Mouse (Mus musculus): ENCODE measurements around the gene Nlrp5. TPM values are rescaled to one million over a fixed set of nuclear protein-coding genes. Genes with fewer than 3 reads are reported as not detected.
"Not testable (repeated sequence)": the region's sequence is repeated elsewhere in the genome, so short reads cannot be mapped to it uniquely, and the experiment has no call there.

The Nlrp5 gene
- not detected in 2 replicates for polyA plus RNA-seq (2015; fragmentation: Nextera tagmentation; extraction: Ambion mirVana)

DNA sequence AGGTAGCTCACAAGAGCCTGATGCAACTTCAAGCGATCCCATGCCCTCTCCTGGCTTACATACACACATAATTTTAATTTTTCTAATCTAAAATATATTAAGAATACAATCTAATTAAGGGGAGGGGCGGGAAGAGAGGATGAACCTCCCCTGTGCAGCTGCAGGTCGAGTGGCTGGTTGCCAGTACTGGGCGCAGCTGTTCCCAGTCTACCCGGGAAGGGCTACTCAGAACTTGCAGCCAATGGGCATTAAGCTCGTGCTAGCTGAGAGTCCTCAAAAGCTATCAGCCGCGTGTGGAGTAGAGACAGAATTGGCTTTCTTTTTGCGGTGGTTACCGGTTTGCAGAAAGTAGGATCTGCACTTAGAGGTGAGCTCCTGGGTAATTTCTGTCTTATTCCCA, at the start of gene Nlrp5:
Nlrp5 (plus strand) TSS at position 301 of the 400 bp plus-strand sequence.
- no peaks in the 10 kb centered on the region for H3K4me1 ChIP-seq (ENCODE audit: control insufficient read depth, insufficient read depth, low read length)
- peaks cover 10% of the 10 kb centered on the region for H3K9me3 ChIP-seq (replicated peaks; ENCODE audit: control insufficient read depth, low read length)
- no peaks in the 10 kb centered on the region for H3K36me3 ChIP-seq (ENCODE audit: control insufficient read depth, insufficient read depth, low read length)
- no peak within 1 kb of the TSS for H3K4me2 ChIP-seq (ENCODE audit: low read depth, low read length)
- no peak for ATAC-seq (ENCODE audit: insufficient read depth, low FRiP score)
- H3K9ac ChIP-seq (ENCODE audit: low read length) = no peak within 1 kb of the TSS
- WGBS = 68% methylated on average over 10 of the region's 10 CpGs
- no peaks in the 10 kb centered on the region for H3K27me3 ChIP-seq (ENCODE audit: control insufficient read depth, insufficient read depth, low read length)
- no peak within 1 kb of the TSS for H3K27ac ChIP-seq (ENCODE audit: low read length)
- H3K4me3 ChIP-seq (replicated peaks; ENCODE audit: low read length) = no peak within 1 kb of the TSS

DNA sequence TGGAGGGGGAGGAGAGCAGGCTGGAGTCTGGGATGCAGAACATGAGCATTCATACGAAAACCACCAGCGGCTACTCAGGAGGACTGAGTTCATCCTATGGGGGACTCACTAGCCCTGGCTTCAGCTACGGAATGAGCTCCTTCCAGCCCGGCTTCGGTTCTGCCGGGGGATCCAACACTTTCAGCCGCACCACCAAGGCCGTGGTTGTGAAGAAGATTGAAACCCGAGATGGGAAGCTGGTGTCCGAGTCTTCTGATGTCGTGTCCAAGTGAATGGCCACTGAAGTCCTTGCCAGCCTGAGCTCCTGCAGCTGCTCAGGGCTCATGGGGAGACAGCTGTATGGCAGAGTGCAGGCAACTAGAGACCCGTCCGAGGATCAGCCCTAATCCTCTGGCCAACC, 27.4 kb upstream of the Nlrp5 start:
- H3K27ac ChIP-seq (ENCODE audit: low read length); H3K27me3 ChIP-seq (ENCODE audit: control insufficient read depth, insufficient read depth, low read length); H3K36me3 ChIP-seq (ENCODE audit: control insufficient read depth, insufficient read depth, low read length); H3K4me3 ChIP-seq (replicated peaks; ENCODE audit: low read length); ATAC-seq (ENCODE audit: insufficient read depth, low FRiP score); H3K9ac ChIP-seq (ENCODE audit: low read length); H3K4me2 ChIP-seq (ENCODE audit: low read depth, low read length); H3K4me1 ChIP-seq (ENCODE audit: control insufficient read depth, insufficient read depth, low read length): not testable (repeated sequence)
- peaks cover 10% of the 10 kb centered on the region; the same call in 1 of the 2 replicates for H3K9me3 ChIP-seq (replicated peaks; ENCODE audit: control insufficient read depth, low read length)
- 92% methylated on average over 13 of the region's 13 CpGs for WGBS

DNA sequence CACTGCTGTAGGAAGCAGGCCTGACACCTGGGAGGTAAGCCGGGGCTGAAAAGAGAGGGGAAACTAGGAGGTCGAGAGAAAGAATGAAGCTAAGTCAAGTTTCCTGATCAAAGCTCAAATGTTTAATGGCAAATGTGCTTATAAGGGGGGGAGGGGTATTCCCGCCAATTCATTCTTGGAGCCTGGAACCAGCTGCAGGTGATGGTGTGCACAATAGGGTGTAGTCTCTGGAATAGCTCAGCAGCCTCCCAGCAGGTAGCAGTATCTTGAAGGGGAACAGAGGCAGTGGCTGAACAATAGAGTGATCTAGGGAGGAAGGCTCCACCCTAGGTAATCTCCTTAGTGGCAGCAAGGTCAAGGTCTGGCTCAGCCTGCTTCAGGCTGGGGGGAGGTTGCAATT, 84.5 kb downstream of the Nlrp5 start:
- not testable (repeated sequence) for H3K9ac ChIP-seq (ENCODE audit: low read length); H3K4me3 ChIP-seq (replicated peaks; ENCODE audit: low read length); H3K27me3 ChIP-seq (ENCODE audit: control insufficient read depth, insufficient read depth, low read length); H3K4me2 ChIP-seq (ENCODE audit: low read depth, low read length); H3K4me1 ChIP-seq (ENCODE audit: control insufficient read depth, insufficient read depth, low read length); H3K9me3 ChIP-seq (replicated peaks; ENCODE audit: control insufficient read depth, low read length); H3K36me3 ChIP-seq (ENCODE audit: control insufficient read depth, insufficient read depth, low read length); ATAC-seq (ENCODE audit: insufficient read depth, low FRiP score); H3K27ac ChIP-seq (ENCODE audit: low read length)
- 74% methylated on average over 3 of the region's 3 CpGs for WGBS

DNA sequence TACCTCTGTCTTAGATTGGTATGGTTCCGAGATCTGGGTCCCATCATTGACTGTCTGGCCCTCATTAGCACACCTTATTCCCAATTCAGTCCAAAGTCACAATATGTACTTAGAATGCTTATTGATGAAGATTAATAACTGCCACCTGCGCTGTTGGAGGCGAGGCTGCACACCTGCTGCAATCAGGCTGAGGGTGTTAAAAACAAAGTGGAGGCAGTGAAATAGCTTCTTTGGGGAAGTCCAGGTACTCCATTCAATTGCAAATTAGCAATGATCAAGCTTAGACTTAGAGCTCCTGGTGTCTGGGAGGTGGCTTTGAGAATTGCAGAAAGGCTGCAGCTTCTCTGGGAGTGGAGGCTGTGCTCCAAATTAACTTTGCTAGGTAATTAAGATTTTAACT, 85.1 kb downstream of the Nlrp5 start:
- not testable (repeated sequence) for ATAC-seq (ENCODE audit: insufficient read depth, low FRiP score); H3K36me3 ChIP-seq (ENCODE audit: control insufficient read depth, insufficient read depth, low read length); H3K4me3 ChIP-seq (replicated peaks; ENCODE audit: low read length); H3K9ac ChIP-seq (ENCODE audit: low read length); H3K4me1 ChIP-seq (ENCODE audit: control insufficient read depth, insufficient read depth, low read length); H3K27me3 ChIP-seq (ENCODE audit: control insufficient read depth, insufficient read depth, low read length); H3K9me3 ChIP-seq (replicated peaks; ENCODE audit: control insufficient read depth, low read length); H3K27ac ChIP-seq (ENCODE audit: low read length); H3K4me2 ChIP-seq (ENCODE audit: low read depth, low read length)
- WGBS = 64% methylated on average over 3 of the region's 3 CpGs

DNA sequence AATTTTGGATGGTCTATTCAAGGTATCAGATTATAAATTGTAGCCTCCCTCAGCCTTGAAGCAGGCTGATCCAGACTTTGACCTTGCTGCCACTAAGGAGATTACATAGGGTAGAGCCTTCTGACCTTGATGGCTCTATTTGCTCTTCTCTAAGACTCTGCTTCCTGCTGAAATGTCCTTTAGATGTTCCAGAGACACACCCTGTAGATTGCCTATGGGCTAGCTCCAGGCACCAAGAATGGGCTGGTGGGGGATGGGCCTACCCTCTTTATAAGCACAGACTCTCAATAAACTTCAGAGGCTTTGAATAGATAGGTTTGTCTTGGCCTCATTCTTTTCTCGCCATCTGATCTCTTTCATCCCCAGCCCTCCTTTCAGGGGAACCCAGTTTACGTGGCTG, 87.2 kb downstream of the Nlrp5 start:
- not testable (repeated sequence) for H3K9ac ChIP-seq (ENCODE audit: low read length); ATAC-seq (ENCODE audit: insufficient read depth, low FRiP score)
- 60% methylated on average over 2 of the region's 2 CpGs for WGBS

More for the DNA sequence above, 87.2 kb downstream of the Nlrp5 start:
- H3K4me1 ChIP-seq (ENCODE audit: control insufficient read depth, insufficient read depth, low read length); H3K4me2 ChIP-seq (ENCODE audit: low read depth, low read length); H3K27me3 ChIP-seq (ENCODE audit: control insufficient read depth, insufficient read depth, low read length); H3K36me3 ChIP-seq (ENCODE audit: control insufficient read depth, insufficient read depth, low read length); H3K9me3 ChIP-seq (replicated peaks; ENCODE audit: control insufficient read depth, low read length); H3K4me3 ChIP-seq (replicated peaks; ENCODE audit: low read length); H3K27ac ChIP-seq (ENCODE audit: low read length): not testable (repeated sequence)

Small RNAs within 50 kb of the gene (microRNA-seq; reads per million reads assigned to microRNA genes)
- gene Gm25196 = not detected

Other genes with a start within 250 kb of the Nlrp5 start
- not detected in 2 replicates for gene Gm10662, start 241.4 kb upstream of the Nlrp5 start, polyA plus RNA-seq (2015; fragmentation: Nextera tagmentation; extraction: Ambion mirVana)
- not detected in 2 replicates for gene Vmn1r165, start 168.6 kb upstream of the Nlrp5 start, polyA plus RNA-seq (2015; fragmentation: Nextera tagmentation; extraction: Ambion mirVana)
- not detected in 2 replicates for gene Vmn1r166, start 134.2 kb upstream of the Nlrp5 start, polyA plus RNA-seq (2015; fragmentation: Nextera tagmentation; extraction: Ambion mirVana)
- gene Gm6902, start 107.0 kb upstream of the Nlrp5 start, polyA plus RNA-seq (2015; fragmentation: Nextera tagmentation; extraction: Ambion mirVana) = not detected in 2 replicates
- gene Nlrp4e, start 84.7 kb upstream of the Nlrp5 start, polyA plus RNA-seq (2015; fragmentation: Nextera tagmentation; extraction: Ambion mirVana) = not detected in 2 replicates
- gene Vmn1r167, start 121.3 kb downstream of the Nlrp5 start, polyA plus RNA-seq (2015; fragmentation: Nextera tagmentation; extraction: Ambion mirVana) = not detected in 2 replicates
- not detected in 2 replicates for gene Vmn1r168, start 153.8 kb downstream of the Nlrp5 start, polyA plus RNA-seq (2015; fragmentation: Nextera tagmentation; extraction: Ambion mirVana)
- not detected in 2 replicates for gene Vmn1r169, start 189.6 kb downstream of the Nlrp5 start, polyA plus RNA-seq (2015; fragmentation: Nextera tagmentation; extraction: Ambion mirVana)
- not detected in 2 replicates for gene Vmn1r170, start 220.3 kb downstream of the Nlrp5 start, polyA plus RNA-seq (2015; fragmentation: Nextera tagmentation; extraction: Ambion mirVana)
- not detected in 2 replicates for gene Vmn1r171, start 244.8 kb downstream of the Nlrp5 start, polyA plus RNA-seq (2015; fragmentation: Nextera tagmentation; extraction: Ambion mirVana)

Measured in stomach, embryonic 16.5 days (tissue).